Mouse (Mus musculus): ENCODE measurements around the gene Fam3c.

The Fam3c gene

DNA sequence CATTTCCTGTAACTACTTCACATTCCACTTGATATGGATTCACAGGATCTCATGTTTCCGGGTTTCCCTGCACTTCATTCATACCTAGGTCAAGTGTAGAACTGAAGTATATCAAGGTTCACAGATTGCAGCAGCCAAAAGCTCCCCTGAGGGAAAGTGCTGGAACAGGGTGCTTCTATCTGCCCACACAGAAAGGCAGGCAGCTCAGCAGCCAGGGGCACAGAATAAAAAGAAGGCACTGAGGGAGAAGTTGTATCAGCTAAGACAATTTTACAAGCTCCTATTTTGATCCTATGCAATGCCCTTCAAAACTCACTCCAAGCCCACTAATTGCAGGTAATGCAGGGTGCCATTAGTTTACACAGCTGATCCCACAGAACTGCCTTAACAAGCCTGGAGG lies 2.0 kb downstream of the Fam3c start:
- no peak for DNase-seq (ENCODE audit: low read depth in 2 of 2, low spot score in 2 of 2)

DNA sequence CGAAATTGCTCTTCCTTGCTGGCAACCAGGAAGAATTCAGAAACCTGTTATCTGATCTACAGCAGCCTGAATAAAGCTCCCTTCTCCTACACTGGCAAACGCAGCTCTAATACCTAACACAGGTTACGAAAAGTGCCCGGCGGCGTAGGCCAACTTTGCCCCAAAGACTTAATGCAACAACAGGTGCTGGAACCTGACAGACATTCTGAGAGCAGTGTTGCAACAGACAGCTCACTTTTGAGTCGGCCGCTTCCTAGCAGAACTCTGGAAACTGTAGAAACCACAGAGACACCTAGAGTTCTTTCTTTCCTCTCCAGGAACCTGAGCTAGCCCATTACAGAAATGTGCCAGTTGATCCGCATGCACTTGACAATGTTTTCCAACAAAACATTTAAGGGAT lies 4.5 kb downstream of the Fam3c start:
- DNase-seq (ENCODE audit: low read depth in 2 of 2, low spot score in 2 of 2): no peak

DNA sequence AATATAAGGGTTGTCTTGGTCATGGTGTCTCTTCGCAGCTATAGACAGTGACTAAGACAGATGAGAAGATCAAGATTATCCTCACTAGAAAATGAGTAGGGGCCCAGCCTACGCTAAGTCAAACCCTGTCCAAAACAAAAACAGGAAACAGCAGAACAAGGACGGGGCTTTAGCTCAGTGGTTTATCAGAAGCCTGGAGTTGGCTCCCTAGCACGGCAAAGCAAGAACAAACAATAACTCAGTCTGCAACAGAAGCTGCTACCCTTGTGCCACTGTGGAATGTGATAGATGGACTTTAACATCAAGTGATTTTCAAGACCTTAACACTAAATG lies 5.8 kb downstream of the Fam3c start:
- DNase-seq (ENCODE audit: low read depth in 2 of 2, low spot score in 2 of 2): peak in 1 of 2 experiments; percentile 24

DNA sequence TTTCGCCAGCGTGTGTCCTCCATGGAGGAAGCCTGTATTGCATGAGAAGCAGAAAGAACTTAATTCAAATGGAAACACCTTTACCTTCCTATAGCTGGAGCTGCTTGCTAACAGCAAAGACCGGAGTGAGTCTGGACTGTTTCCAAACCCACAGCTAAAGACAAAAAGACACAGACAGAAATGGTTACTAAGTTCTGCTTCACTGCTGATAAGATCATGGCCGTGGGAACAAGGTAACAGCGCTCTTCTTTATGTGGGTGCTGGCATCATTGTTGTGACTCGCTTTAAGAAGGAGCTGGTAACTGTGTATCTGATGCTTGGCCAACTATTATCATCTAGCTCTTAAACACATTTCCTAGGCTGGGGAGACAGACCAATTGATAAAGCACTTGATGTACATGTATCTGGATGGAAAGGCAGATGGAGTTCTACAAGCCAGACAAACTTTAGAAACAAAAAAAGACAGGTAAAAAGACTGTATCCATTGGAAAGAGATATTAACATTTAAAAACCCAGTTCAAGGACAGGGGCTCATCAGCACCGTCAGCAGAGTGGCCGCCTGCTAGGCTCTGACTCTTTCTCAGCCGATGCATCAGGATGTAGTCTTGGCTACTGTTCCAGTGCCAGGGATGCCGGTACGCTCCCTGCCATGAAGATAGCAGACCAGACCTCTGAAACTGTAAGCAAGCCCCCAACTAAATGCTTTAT lies 6.4 kb downstream of the Fam3c start:
- peak; percentile 10 to 37 for DNase-seq (ENCODE audit: low read depth in 2 of 2, low spot score in 2 of 2)

DNA sequence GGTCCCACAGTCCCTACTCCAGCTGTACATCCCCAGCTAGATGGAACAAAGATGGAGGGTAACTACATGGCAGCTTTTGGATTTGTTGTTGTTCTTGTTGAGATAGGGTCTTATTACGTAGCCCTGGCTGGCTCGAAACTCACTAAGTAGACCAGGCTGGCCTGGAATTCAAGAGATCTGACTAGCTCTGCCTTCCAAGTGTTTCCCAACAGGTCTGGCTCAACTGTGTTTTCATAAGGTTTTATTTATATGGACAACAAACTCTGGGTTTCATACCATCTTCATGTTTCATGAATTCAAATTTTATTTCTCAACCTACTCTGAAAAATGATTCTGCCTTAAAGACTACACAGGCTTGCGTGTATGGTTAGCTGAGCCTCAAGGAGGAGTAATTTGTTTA lies 7.1 kb downstream of the Fam3c start:
- DNase-seq (ENCODE audit: low read depth in 2 of 2, low spot score in 2 of 2): no peak

DNA sequence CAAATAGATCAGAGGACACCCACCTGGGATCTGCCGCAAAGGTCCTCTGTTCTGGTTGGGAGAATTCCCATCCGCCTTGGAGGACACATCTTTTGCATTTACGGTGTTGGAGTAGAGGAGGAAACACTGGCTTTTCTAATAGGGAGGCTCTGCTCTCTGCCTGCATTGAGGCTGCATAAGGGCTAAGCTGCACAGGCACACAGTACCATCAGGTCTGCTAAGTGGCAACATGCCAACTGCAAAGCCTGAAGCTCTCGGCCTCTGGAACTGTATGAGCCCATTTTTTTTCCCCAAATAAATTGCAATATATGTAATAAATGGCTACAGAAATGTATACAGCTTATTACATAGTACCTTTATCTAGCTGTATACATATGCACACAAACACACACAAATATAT lies 7.9 kb downstream of the Fam3c start:
- no peak for DNase-seq (ENCODE audit: low read depth in 2 of 2, low spot score in 2 of 2)

DNA sequence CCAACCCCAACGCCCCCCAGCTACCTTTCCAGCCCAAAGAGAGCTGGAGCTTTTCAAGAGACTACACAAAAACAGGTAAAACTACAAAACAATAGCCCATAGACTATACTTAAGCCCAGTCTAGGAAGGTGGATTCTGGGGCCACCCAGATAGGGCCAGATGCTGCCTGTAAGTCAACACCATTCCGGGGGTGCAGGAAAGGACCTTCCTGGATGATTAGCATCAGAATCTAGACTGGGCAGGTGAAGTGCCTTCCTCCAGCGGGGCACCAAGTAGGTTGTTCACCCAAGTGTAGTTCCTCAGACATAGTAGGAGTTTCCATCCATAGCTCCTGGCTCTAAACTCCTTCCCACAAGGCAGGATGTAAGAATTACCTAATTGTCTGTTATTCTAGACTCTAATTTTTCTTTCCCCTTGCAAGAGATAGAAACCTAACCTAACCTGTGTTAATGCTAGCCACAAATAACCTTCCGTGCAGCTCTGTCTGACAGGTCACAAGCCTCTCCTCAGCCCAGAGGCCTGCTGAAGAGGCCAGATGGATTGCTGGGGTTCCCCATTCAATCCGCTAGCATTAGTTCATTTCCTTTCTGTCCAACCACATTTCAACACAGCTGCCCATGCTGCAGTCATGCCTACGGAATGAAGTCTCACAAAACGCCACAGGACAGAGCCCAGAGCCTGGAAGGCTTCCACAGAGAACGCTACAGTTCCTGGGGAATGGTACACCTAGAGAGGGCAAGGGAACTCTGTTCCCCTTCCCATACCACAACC lies 8.7 kb downstream of the Fam3c start:
- no peak for DNase-seq (ENCODE audit: low read depth in 2 of 2, low spot score in 2 of 2)

DNA sequence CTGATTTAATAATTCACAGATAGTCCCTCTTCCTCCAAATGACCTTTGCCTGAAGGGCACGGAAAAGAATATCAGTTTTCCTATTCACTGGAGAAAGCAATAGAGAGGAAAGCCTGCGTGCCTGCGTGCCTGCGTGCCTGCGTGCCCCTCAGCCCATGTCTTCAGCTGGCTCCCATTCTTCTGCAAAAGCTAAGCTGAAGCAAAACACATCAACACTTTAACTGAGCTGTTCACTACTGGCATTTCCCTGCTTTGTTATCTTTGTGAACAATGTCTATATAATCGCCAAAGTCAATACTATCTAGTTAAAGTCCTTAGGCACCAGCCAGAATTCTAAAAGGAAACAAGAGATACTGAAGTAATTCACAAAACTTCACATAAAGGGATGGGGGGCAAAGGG lies 11.6 kb downstream of the Fam3c start:
- DNase-seq (ENCODE audit: low read depth in 2 of 2, low spot score in 2 of 2): no peak

DNA sequence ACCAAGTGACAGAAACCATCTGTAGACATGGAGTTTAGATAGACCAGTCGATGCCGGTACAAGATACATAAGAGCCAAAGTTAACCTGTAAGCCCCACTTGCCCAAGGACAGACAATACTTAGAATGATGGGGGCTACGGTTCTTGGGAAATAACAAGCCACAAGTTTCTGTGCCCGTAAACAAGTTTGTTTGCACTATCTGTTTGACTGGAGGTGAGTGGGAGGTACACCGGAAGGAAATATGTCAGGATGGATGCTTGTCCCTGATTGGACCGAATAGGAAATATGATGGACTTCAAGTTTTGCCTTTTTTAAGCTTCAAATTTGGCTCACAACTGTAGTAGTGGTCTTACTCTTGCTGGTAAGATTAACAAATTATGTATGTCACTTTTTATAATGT lies 12.3 kb downstream of the Fam3c start:
- DNase-seq (ENCODE audit: low read depth in 2 of 2, low spot score in 2 of 2): no peak

DNA sequence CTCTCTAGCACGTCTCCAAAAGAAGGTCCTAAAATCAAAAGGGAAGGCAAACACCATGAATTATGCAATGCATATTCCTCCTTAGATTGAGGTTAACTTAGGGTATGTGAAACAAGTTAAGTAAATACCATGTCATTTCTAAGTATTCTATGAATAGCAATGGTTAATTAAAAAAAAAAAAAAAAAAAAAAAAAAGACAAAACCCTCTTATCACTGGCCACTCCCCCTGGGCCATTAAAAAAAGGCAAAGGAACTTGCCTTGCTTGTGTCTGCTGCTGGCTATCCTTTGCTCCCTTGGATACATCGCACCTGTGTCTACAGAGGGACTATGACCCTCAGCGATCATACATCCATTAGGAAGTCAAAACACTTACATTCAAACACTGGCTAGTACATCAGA lies 12.8 kb downstream of the Fam3c start:
- no peak for DNase-seq (ENCODE audit: low read depth in 2 of 2, low spot score in 2 of 2)

DNA sequence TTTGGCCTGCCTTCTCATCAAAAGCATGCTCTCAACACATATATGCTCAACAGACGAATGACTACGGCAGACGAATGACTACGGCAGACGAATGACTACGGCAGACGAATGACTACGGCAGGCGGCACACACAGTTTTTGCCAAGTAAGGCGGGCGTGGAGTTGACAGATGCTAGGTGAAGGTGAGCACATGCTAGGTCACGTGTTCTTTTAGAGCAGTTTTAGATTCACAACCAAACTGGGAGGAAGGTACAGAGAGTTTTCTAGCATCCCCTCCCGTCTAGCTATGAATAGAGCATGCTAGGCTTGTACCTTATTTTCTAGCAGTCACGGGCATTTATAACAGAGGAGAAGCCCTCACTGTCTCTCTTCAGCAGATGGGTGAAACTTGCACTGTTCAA lies 15.3 kb downstream of the Fam3c start:
- DNase-seq (ENCODE audit: low read depth in 2 of 2, low spot score in 2 of 2): no peak

DNA sequence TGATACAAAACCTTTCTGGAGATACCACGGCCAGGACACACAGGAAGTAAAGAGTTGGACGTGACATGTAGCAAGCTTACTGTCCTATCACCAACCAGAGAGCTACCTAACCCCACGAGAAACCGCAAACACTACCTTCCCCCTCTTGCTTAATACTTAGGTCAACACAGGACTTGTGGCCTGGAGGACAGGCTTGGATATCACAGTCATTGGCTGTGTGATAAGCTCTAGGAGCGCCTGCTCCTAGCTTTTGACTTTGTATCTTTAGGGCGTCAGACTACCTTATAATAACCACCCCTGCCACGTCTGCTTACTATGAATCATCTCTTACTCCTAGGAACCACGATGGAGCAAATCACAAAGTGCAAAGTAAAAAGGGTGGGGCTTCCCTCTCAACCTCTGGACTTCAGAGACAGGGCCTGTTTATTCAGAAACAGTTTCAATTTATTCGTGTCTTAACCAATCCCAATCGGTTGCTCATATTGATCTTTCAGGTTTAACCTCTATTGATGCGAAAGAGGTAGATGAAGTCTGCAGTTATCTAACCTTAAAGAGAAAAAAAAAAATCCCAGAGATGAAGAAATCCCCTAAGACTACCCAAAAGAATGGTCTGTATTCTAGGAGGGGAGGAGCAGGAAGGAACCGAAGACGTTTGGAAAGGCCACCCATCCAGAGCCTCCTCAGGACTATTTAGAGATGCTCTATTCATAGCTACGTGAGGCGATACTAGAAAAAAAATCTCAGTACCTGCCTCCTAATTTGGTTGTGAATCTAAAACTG lies 16.1 kb downstream of the Fam3c start:
- DNase-seq (ENCODE audit: low read depth in 2 of 2, low spot score in 2 of 2): no peak

DNA sequence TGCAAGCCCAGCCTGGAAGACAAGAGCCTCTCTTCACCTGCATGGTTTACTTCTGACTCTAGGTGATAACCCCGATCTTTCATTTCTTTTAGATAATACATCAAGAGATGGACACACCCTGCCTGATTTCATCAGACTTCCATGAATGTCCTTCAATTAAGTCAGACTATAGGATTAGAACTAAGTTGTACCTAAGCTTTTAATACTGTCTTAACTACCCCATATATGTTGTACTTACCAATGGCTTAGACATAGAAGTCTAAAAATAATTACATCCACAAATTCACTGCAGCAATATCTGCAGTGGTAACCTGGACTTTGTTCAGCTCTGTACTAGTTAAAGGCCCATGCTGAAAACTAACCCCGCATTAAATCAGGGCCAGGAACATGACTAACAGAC lies 23.5 kb downstream of the Fam3c start:
- DNase-seq (ENCODE audit: low read depth in 2 of 2, low spot score in 2 of 2): no peak

DNA sequence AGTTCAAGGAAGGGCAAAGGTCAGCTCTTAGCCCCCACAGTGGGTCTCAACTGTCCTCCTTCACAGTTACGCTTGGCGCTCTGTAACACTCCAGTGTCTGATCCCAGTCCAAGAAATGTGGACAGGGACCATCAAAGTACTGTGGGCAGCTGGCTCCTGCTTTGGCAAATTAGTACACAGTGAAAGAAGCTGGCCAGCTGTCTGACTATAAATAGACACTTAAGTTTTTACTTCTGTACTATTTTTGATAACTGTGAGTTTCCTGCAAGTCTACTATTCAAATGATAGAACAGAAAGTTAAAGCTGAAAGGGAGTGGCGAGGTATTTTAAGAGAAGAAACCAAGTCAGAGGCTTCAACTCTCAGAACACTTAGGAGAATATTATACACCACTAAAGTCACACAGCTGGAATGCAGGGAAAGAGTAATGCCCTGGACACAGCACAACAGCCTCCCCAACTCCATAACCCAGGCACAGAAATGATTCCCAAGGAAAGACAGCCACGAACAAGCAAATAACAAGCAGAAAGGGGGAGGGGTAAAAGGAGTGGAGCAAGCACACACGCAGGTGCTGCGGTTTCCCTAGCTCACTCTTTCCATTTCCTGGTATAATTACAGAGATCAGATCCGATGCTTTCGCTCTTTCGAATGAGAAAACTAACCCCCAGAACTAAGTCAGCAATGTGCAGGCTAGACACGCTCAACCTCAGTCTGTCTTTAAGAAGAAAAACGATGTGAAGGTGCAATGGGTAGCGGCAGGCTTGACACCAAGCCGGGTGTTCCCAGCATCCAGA lies 25.7 kb downstream of the Fam3c start:
- DNase-seq (ENCODE audit: low read depth in 2 of 2, low spot score in 2 of 2): peak; percentile 11 to 30

DNA sequence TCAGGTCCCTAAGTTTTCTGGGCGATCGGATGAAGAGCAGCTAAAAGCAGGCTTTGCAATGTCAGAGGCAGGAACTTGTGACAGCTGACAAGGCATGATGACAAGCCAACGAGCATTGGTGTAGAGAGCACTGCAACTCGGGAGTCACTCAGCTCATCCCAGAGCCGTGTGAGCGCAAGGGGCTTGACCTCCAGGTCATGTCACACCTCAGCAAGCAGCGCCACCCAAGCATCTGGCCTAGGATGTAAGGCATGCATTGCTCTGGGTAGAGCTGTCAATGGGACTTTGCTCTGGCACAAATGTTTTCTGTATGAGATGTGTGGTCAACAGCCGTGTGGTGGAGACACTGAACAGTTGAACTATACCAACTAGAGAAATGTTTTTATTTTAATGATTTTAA lies 28.1 kb downstream of the Fam3c start:
- DNase-seq (ENCODE audit: low read depth in 2 of 2, low spot score in 2 of 2): no peak

DNA sequence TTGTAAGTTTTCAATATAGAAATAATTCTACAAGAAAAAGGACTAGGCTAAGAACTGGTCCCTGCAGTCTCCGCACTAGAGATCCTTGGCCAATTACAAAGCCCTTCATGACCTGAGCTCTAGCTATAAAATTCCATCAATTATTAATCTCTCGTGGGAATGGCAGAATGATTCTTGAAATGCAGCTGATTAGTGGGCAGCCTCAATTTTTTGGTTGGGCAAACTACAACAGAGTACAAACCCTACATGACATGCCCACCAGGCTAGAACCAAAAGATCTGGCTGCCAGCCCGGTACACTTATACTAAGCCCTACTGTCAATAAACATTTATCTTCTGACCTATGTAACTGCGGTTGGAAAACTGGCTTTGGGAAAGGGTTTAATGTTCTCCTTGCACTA lies 29.0 kb downstream of the Fam3c start:
- no peak for DNase-seq (ENCODE audit: low read depth in 2 of 2, low spot score in 2 of 2)

DNA sequence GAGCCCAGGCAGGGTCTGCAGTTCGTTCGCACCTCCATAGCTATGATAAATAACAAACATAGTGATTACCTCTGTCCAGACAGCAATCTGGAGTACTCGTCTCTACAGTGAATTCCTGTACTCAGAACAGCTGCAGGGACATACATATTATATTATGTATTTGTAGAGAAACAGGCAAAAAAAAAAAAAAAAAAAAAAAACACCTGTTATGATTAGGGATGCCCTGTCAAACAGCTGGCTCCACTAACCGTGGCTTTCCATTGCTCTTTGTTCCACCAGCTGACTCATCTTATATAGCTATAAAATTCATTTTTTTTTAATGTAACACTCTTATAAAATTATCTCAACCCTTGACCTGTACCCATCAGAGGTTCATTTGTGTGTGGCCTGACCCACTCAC lies 29.8 kb downstream of the Fam3c start:
- DNase-seq (ENCODE audit: low read depth in 2 of 2, low spot score in 2 of 2): no peak

DNA sequence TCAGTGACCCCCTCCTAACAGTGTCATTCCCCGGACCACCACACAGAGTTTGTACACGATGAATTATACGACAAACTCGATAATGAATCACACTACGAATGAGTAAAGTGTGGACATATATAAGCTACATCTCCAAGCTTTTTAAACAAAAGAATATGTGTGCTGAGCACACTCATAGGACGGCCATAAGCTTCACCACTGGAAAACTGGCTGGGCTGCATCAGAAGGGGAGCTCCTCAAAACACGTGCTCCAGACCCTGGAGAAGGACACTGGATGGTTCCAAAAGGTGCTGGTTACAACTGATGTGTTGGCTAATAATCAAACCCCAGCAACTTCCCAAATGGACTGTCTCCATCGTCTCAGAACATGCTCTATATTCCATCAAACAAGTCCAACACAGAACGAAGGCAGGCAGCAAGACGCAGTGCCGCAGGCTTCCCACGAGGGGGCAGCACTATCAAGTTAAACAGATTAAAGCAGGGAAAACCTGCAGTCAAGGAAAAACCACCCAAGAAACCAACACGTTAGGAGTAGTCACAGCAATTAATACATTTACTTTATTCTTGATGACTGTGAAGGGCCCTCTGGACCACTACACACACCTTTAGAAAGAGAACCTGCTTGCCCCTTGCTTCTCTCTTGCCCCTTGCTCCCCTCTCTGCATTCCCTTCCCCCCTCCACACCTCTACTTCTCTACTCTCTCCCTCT lies 30.5 kb downstream of the Fam3c start:
- DNase-seq (ENCODE audit: low read depth in 2 of 2, low spot score in 2 of 2): peak; percentile 68 to 74

DNA sequence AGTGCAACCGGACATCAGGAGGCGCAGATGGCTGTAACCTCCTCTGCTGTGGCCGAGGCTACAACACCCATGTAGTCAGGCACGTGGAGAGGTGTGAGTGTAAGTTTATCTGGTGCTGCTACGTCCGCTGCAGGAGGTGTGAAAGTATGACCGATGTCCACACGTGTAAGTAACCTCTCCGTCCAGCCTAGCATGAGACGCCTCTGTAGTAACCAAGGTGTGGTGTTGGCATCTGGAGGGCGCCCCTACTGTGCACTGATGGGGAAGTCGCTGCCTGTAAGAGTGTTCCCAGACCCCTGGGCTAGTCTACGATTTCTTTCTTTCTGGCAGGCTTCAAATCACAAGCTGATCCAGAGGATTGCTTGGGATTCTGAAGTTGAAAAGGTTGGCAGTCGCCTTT lies 58.0 kb downstream of the Fam3c start:
- DNase-seq (ENCODE audit: low read depth in 2 of 2, low spot score in 2 of 2): no peak

DNA sequence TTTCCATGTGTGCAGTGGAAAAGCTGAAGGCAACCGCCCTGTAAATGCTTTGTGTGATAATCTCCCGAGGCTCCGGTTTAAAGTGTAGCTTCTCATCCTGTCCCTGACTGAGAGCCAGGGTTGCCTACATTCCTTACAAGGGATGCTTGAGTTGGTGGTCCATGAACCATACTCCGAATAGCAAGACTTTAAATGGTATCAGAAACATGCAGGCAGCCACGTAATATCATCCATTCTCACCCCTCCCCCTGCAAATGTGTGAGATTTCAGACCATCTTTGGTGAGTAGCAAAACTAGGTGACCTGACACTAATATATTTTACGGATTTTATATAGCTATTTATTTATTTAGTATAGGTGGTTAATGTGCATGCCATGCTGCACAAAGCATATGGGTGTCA lies 59.0 kb downstream of the Fam3c start:
- no peak for DNase-seq (ENCODE audit: low read depth in 2 of 2, low spot score in 2 of 2)

DNA sequence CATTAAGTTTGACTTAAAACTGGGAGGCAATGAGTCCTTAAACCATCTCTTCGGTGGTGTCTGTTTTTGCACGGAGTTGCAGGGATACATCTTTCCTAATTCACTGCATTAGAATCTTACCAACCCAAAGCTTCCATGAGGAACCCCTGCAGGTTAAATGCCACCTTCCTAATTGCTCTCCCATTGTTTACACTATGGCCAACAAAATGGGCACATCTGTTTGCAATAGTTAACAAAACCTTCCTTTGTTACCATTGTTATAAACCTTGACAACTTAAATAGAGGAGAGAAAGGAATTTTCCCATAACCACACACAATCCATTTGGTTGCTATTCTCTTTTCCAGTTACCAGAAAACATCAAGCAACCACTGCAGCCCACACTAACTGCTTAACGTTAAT lies 62.1 kb downstream of the Fam3c start:
- no peak for DNase-seq (ENCODE audit: low read depth in 2 of 2, low spot score in 2 of 2)
